Mouse (Mus musculus) heart, postnatal 36 days (tissue): ENCODE results near the gene Pilra. TPM values are rescaled to one million over a fixed set of nuclear protein-coding genes. Genes with fewer than 3 reads are reported as not detected.
A peak's percentile ranks its signal among the peaks of the same experiment; 100 is the strongest.
"Not testable (repeated sequence)": the region's sequence is repeated elsewhere in the genome, so short reads cannot be mapped to it uniquely, and the experiment has no call there.

Experiments
- DNase-seq, 2 experiments: peaks; one replicate each; pipeline ENCODE4 v3.0.0; 2021 to 2022
- intact Hi-C: fragments of 180-260 bp; cut with DNase I; formaldehyde crosslinking; loops from one replicate; pipeline ENCODE4 v1.15.1; 2025
- total RNA-seq, 2 experiments: library from RNA; stranded (reverse); gene quantifications; 2 replicates each; pipeline ENCODE4 v1.2.3; 2021

Pilra gene
- 1 to 10 TPM; 3.2 TPM for total RNA-seq

DNA sequence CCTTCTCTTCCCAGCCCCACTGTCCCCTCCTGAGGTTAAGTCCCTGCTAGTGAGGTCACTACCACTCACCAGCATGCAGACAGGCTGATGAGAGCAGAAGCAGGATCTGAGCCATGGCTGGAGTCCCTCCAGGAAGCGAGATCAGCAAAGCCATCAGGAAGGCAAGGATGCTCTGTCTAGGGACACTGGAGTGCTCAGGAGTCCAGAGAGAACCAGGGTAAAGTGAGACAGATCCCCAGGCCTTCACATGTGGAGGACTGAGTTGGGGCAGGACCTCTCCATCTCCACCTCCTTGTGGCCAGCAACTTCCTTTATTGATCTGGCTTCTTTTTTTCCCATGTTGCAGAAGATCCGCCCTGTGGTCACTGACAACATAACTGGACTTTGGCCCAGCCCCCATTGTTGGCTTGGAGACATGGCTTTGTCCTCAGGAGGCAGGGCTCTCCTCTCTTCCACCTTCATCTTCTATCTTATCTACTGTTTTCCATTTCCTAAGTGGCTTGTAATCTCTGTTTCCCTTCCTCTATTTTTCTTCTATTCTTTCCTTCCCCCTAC is at the start of gene Pilra:
Gene Pilra, minus strand, starts transcription at position 316 of the 555 bp plus-strand sequence.
- DNase-seq, intact Hi-C loops: not testable (repeated sequence)

- intact Hi-C loops, result no loop called here
- no peak for DNase-seq
These were observed 47.3 kb upstream of the Pilra start for GRCm38 (mm10) chr5:137883345-137883744.

DNA sequence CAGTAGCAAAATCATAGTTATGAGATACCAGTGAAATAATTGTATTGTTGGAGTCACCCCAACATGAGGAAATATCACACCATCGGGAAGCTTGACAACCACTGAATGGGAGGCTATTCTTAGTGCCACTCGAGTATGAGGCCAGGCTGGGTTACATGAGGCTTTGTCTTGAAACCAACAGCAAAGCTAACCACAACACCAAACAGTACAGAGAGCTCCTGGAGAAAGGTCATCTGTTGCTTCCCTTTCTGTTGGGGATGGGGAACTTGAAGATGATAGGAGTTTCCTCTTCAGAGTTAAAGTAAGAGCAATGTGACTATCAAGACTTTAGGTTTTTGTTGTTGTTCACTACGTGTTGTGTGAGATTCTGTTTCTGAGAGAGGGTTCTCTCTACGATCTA is 46.8 kb upstream of the Pilra start:
- intact Hi-C loops, result no loop called here
- no peak for DNase-seq

GRCm38 (mm10) chr5:137877860-137878259 is 41.8 kb upstream of the Pilra start:
- peak; percentile 32 to 51 for DNase-seq
- intact Hi-C loops, result loop anchor here (1.0 kb wide), 1 partner anchor 87 kb away; no protein-coding TSS in a partner anchor

GRCm38 (mm10) chr5:137875054-137875453 is 39.0 kb upstream of the Pilra start:
- DNase-seq, result no peak
- intact Hi-C loops, result loop anchor here (2.0 kb wide), 1 partner anchor 76 kb away; no protein-coding TSS in a partner anchor

DNA sequence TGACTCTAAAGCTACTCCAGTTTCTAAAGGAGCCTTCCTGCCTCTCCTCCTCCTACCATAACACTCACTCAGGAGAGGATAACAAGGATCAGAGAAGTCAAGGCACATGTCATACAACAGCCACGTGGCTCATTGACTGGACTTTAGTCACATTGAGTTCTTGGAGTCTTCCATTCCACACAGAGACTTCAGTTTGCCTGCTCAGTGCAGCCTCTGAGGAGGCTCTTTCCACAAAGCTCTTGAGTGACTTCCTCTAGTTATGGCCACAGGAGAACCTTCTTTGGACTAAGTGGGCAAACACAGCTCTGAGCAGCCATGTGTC is 36.3 kb upstream of the Pilra start:
- intact Hi-C loops, DNase-seq: not testable (repeated sequence)

GRCm38 (mm10) chr5:137871644-137872380 is 35.7 kb upstream of the Pilra start, which contains the start of gene Pilrb2:
TSS of gene Pilrb2 (minus strand) at chr5:137871815.
- DNase-seq, intact Hi-C loops: not testable (repeated sequence)

DNA sequence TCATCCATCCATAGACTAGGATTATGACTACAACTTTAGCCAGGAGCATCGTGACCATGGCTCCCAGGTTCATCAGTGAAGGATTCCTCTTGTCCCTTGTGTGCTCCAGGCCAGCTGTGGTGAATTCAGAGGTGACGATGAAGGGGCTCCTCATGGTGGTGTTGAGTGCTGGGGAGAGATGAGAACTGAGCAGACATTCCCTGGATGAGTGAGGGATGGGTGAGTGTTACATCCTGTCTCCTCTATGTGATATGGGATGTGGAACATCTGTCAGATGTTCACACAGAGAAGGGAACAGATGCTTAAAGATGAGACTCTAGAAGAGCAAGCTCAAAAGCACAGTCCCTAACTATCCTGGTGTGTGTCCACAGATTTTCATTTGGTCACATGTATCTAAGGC is 32.5 kb upstream of the Pilra start:
- intact Hi-C loops, DNase-seq: not testable (repeated sequence)

GRCm38 (mm10) chr5:137864008-137864407 is 27.9 kb upstream of the Pilra start:
- intact Hi-C loops, DNase-seq: not testable (repeated sequence)

- intact Hi-C loops, DNase-seq: not testable (repeated sequence)
These were observed 22.1 kb upstream of the Pilra start, which contains the start of gene Pilrb1 for GRCm38 (mm10) chr5:137857960-137858710. TSS of gene Pilrb1 (minus strand) at chr5:137858106.

- DNase-seq, intact Hi-C loops: not testable (repeated sequence)
These were observed 20.8 kb upstream of the Pilra start for GRCm38 (mm10) chr5:137856870-137857269.

GRCm38 (mm10) chr5:137854907-137855306 is 18.8 kb upstream of the Pilra start:
- intact Hi-C loops, result not testable (repeated sequence)

GRCm38 (mm10) chr5:137850313-137850712 is 14.2 kb upstream of the Pilra start:
- DNase-seq, intact Hi-C loops: not testable (repeated sequence)

More at GRCm38 (mm10) chr5:137854907-137855306, 18.8 kb upstream of the Pilra start:
- not testable (repeated sequence) for DNase-seq

DNA sequence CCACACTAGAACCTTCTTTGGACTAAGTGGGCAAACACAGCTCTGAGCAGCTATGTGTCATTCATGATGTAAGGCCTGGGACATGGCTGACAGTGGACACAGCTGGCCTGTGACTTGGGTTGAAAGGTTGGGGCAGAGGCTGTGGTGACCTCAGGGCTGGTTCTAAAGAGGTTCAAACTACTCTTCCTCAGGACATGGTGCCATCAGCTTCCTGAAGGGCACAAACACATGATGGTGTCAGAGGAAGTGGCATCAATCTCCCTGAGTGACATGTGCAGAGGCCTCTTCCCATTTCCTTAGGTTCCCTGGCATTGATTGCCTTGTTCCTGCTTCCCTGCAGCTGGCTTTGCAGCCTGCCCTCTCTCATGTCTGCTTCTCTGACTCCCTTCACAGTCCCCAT is 1.0 kb upstream of the Pilra start:
- DNase-seq, intact Hi-C loops: not testable (repeated sequence)

DNA sequence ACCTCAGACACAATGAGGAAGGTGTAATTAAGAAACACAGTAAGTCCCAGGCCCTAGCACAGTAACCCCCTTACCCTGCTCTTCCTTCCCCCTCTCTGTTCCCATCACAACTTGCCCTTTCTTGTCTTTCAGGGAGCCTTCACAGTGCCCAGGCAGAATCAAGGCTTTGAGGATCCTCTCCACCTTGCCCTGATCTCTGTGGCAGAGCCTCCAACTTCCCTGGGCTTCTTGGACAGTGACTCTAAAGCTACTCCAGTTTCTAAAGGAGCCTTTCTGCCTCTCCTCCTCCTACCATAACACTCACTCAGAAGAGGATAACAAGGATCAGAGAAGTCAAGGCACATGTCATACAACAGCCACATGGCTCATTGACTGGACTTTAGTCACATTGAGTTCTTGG is 530 bp upstream of the Pilra start:
- DNase-seq, result no peak
- intact Hi-C loops, result no loop called here

- DNase-seq, result no peak
- intact Hi-C loops, result no loop called here
These were observed 2.6 kb downstream of the Pilra start for GRCm38 (mm10) chr5:137833500-137833899.

GRCm38 (mm10) chr5:137831506-137831905 is 4.6 kb downstream of the Pilra start:
- no peak for DNase-seq
- intact Hi-C loops, result no loop called here

- DNase-seq, result no peak
- intact Hi-C loops, result no loop called here
These were observed 5.0 kb downstream of the Pilra start for GRCm38 (mm10) chr5:137831106-137831505.

DNA sequence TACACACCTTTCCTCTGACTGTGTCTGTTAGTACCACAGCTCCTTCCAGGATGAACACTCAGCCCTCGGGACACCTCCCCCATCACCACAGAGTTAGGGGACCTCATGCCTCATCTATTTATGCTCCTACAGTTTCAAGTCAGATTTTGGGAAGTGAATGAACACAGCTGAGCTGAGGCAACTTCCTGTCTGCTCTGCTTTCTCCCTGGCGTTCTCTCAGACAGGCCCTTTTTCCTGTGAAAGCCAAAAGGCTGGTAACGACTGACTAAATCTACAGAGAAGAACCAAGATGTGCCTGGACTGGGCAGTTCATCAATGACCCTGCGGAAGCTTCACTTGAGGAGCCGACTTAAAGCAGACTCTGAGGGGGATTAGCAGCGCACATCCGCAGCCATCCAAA is 5.8 kb downstream of the Pilra start:
- intact Hi-C loops, result no loop called here

GRCm38 (mm10) chr5:137828694-137829093 is 7.4 kb downstream of the Pilra start:
- no peak for DNase-seq
- intact Hi-C loops, result no loop called here

More for the DNA sequence above, 5.8 kb downstream of the Pilra start:
- peak in 1 of 2 experiments; percentile 23 for DNase-seq

GRCm38 (mm10) chr5:137826421-137826820 is 9.7 kb downstream of the Pilra start:
- intact Hi-C loops, result no loop called here

More at GRCm38 (mm10) chr5:137826421-137826820, 9.7 kb downstream of the Pilra start:
- no peak for DNase-seq
